Mouse (Mus musculus) MEL (cell line): ENCODE measurements around the gene Apobec2. TPM values are rescaled to one million over a fixed set of nuclear protein-coding genes. Genes with fewer than 3 reads are reported as not detected.

Experiments
- DNase-seq: peaks from one replicate; pipeline ENCODE4 v3.0.0; 2011; ENCODE audit warnings: low read depth, low spot score
- H3K27ac ChIP-seq: 2 replicates; pipeline ENCODE4 v1.5.1; 2012; ENCODE audit warnings: low read depth, mild to moderate bottlenecking, control low read depth, low read length, moderate library complexity; ENCODE audit not compliant: control insufficient read depth
- H3K27me3 ChIP-seq, 2 experiments: fragments of 150-350 bp in 1 of 2; sonication (generic) in 1 of 2; 2 replicates each; pipeline ENCODE4 v1.6.1; 2012; ENCODE audit warnings: low read length in 2 of 2, mild to moderate bottlenecking in 2 of 2, improper control_type of control experiment in 1 of 2, moderate library complexity in 1 of 2; ENCODE audit not compliant: insufficient read depth in 2 of 2, control insufficient read depth in 1 of 2
- H3K36me3 ChIP-seq, 2 experiments: 2 replicates each; pipeline ENCODE4 v1.6.1; 2012 to 2014; ENCODE audit warnings: low read length in 2 of 2, improper control_type of control experiment in 1 of 2, inconsistent platforms in 1 of 2, mild to moderate bottlenecking in 1 of 2; ENCODE audit not compliant: insufficient read depth in 2 of 2, control insufficient read depth in 1 of 2
- H3K4me1 ChIP-seq, 2 experiments: fragments of 150-350 bp in 1 of 2; sonication (generic) in 1 of 2; 2 replicates each; pipeline ENCODE4 v1.6.1; 2012; ENCODE audit warnings: low read length in 2 of 2, improper control_type of control experiment in 1 of 2, mild to moderate bottlenecking in 1 of 2; ENCODE audit not compliant: insufficient read depth in 2 of 2, control insufficient read depth in 1 of 2
- H3K4me3 ChIP-seq, 2 experiments: fragments of 150-350 bp in 1 of 2; sonication (generic) in 1 of 2; 2 replicates each; pipeline ENCODE4 v1.5.1; 2012; ENCODE audit warnings: low read depth in 2 of 2, low read length in 2 of 2, mild to moderate bottlenecking in 2 of 2, moderate library complexity in 2 of 2, control low read depth in 1 of 2, improper control_type of control experiment in 1 of 2; ENCODE audit not compliant: control insufficient read depth in 1 of 2, insufficient read depth in 1 of 2
- H3K79me2 ChIP-seq: 2 replicates; pipeline ENCODE4 v1.6.1; 2012; ENCODE audit warnings: mild to moderate bottlenecking, low read length, moderate library complexity; ENCODE audit not compliant: control insufficient read depth, poor library complexity, insufficient read depth
- H3K9ac ChIP-seq: 2 replicates; pipeline ENCODE4 v1.6.1; 2012; ENCODE audit warnings: low read depth, mild to moderate bottlenecking, control low read depth, low read length, moderate library complexity; ENCODE audit not compliant: control insufficient read depth, poor library complexity, severe bottlenecking
- H3K9me3 ChIP-seq: fragments of 150-350 bp; sonication (generic); replicated peaks from 2 replicates; pipeline ENCODE4 v1.6.1; 2012; ENCODE audit warnings: mild to moderate bottlenecking, low read length, improper control_type of control experiment, moderate library complexity; ENCODE audit not compliant: insufficient read depth
- BHLHE40 ChIP-seq: IDR thresholded peaks from 2 replicates; pipeline ENCODE4 v1.6.1; 2012; ENCODE audit warnings: low read depth, mild to moderate bottlenecking, inconsistent platforms, low read length, improper control_type of control experiment, borderline replicate concordance
- CHD2 ChIP-seq: IDR thresholded peaks from 2 replicates; pipeline ENCODE4 v1.6.1; 2011; ENCODE audit warnings: low read length, improper control_type of control experiment
- E2F4 ChIP-seq: IDR thresholded peaks from 2 replicates; pipeline ENCODE4 v1.6.1; 2011; ENCODE audit warnings: low read depth, low read length, improper control_type of control experiment, borderline replicate concordance
- ELF1 ChIP-seq: IDR thresholded peaks from 2 replicates; pipeline ENCODE4 v1.6.1; 2014; ENCODE audit warnings: low read depth, mild to moderate bottlenecking, inconsistent platforms, low read length, improper control_type of control experiment, moderate library complexity
- EP300 ChIP-seq, 2 experiments: IDR thresholded peaks; 2 replicates each; pipeline ENCODE4 v1.6.1; 2011; ENCODE audit warnings: improper control_type of control experiment in 2 of 2, low read length in 2 of 2, low read depth in 1 of 2, mild to moderate bottlenecking in 1 of 2
- GATA1 ChIP-seq: IDR thresholded peaks from 2 replicates; pipeline ENCODE4 v1.6.1; 2011; ENCODE audit warnings: low read depth, low read length, improper control_type of control experiment
- HCFC1 ChIP-seq: IDR thresholded peaks from 2 replicates; pipeline ENCODE4 v1.6.1; 2012; ENCODE audit warnings: low read depth, mild to moderate bottlenecking, inconsistent platforms, low read length, improper control_type of control experiment, moderate library complexity
- JUND ChIP-seq: IDR thresholded peaks from 2 replicates; pipeline ENCODE4 v1.6.1; 2011; ENCODE audit warnings: low read depth, mild to moderate bottlenecking, improper control_type of control experiment, low read length
- MAZ ChIP-seq: IDR thresholded peaks from 2 replicates; pipeline ENCODE4 v1.6.1; 2012; ENCODE audit warnings: low read depth, mild to moderate bottlenecking, inconsistent platforms, low read length, improper control_type of control experiment
- MEF2A ChIP-seq: IDR thresholded peaks from 2 replicates; pipeline ENCODE4 v1.6.1; 2014; ENCODE audit warnings: low read depth, mild to moderate bottlenecking, inconsistent platforms, low read length, improper control_type of control experiment; ENCODE audit not compliant: poor library complexity, insufficient replicate concordance, severe bottlenecking; ENCODE audit errors: extremely low read depth
- MXI1 ChIP-seq: IDR thresholded peaks from 2 replicates; pipeline ENCODE4 v1.6.1; 2011; ENCODE audit warnings: mild to moderate bottlenecking, low read depth, low read length, improper control_type of control experiment
- MYB ChIP-seq: IDR thresholded peaks from 2 replicates; pipeline ENCODE4 v1.6.1; 2011; ENCODE audit warnings: mild to moderate bottlenecking, low read depth, low read length, improper control_type of control experiment
- NELFE ChIP-seq: IDR thresholded peaks from 2 replicates; pipeline ENCODE4 v1.6.1; 2011; ENCODE audit warnings: low read depth, low read length, improper control_type of control experiment
- NRF1 ChIP-seq: IDR thresholded peaks from 2 replicates; pipeline ENCODE4 v1.6.1; 2014; ENCODE audit warnings: low read depth, mild to moderate bottlenecking, inconsistent platforms, low read length, improper control_type of control experiment, moderate library complexity; ENCODE audit not compliant: poor library complexity, insufficient read depth, severe bottlenecking
- POLR2A ChIP-seq, 2 experiments: IDR thresholded peaks; 2 replicates each; pipeline ENCODE4 v1.6.1; 2011 to 2012; ENCODE audit warnings: low read length in 2 of 2, mild to moderate bottlenecking in 2 of 2, control low read depth in 1 of 2, improper control_type of control experiment in 1 of 2, low read depth in 1 of 2, moderate library complexity in 1 of 2; ENCODE audit not compliant: control insufficient read depth in 1 of 2, insufficient read depth in 1 of 2, poor library complexity in 1 of 2
- POLR2AphosphoS5 ChIP-seq: IDR thresholded peaks from 2 replicates; pipeline ENCODE4 v1.6.1; 2012; ENCODE audit warnings: low read depth, borderline replicate concordance, mild to moderate bottlenecking, inconsistent platforms, low read length, moderate library complexity, mixed read lengths
- RAD21 ChIP-seq: IDR thresholded peaks from 2 replicates; pipeline ENCODE4 v1.6.1; 2011; ENCODE audit warnings: mild to moderate bottlenecking, low read depth, low read length, improper control_type of control experiment
- SIN3A ChIP-seq: IDR thresholded peaks from 2 replicates; pipeline ENCODE4 v1.6.1; 2012; ENCODE audit warnings: low read length, improper control_type of control experiment, inconsistent platforms
- SMC3 ChIP-seq: IDR thresholded peaks from 2 replicates; pipeline ENCODE4 v1.6.1; 2011; ENCODE audit warnings: low read depth, low read length, improper control_type of control experiment
- TAL1 ChIP-seq: IDR thresholded peaks from 2 replicates; pipeline ENCODE4 v1.6.1; 2012; ENCODE audit warnings: mild to moderate bottlenecking, inconsistent platforms, low read length, moderate library complexity, mixed read lengths
- TBP ChIP-seq: IDR thresholded peaks from 2 replicates; pipeline ENCODE4 v1.8.0; 2011; ENCODE audit warnings: low read depth, low read length, improper control_type of control experiment
- TCF12 ChIP-seq: IDR thresholded peaks from 2 replicates; pipeline ENCODE4 v1.6.1; 2014; ENCODE audit warnings: low read depth, mild to moderate bottlenecking, inconsistent platforms, low read length, improper control_type of control experiment, moderate library complexity
- UBTF ChIP-seq: IDR thresholded peaks from 2 replicates; pipeline ENCODE4 v1.6.1; 2012; ENCODE audit warnings: low read depth, mild to moderate bottlenecking, inconsistent platforms, low read length, improper control_type of control experiment, moderate library complexity, borderline replicate concordance; ENCODE audit not compliant: insufficient read depth
- USF1 ChIP-seq: IDR thresholded peaks from 2 replicates; pipeline ENCODE4 v1.6.1; 2014; ENCODE audit warnings: low read depth, mild to moderate bottlenecking, inconsistent platforms, low read length, improper control_type of control experiment, moderate library complexity
- USF2 ChIP-seq, 2 experiments: IDR thresholded peaks; 2 replicates each; pipeline ENCODE4 v1.6.1; 2011 to 2012; ENCODE audit warnings: improper control_type of control experiment in 2 of 2, low read length in 2 of 2, borderline replicate concordance in 1 of 2, inconsistent platforms in 1 of 2, low read depth in 1 of 2, mild to moderate bottlenecking in 1 of 2; ENCODE audit not compliant: insufficient read depth in 1 of 2
- ZC3H11A ChIP-seq: IDR thresholded peaks from 2 replicates; pipeline ENCODE4 v1.6.1; 2012; ENCODE audit warnings: low read depth, mild to moderate bottlenecking, inconsistent platforms, low read length, improper control_type of control experiment
- ZKSCAN1 ChIP-seq: IDR thresholded peaks from 2 replicates; pipeline ENCODE4 v1.6.1; 2012; ENCODE audit warnings: low read depth, mild to moderate bottlenecking, inconsistent platforms, low read length, improper control_type of control experiment, moderate library complexity
- ZNF384 ChIP-seq: IDR thresholded peaks from 2 replicates; pipeline ENCODE4 v1.6.1; 2012; ENCODE audit warnings: low read depth, mild to moderate bottlenecking, inconsistent platforms, low read length, improper control_type of control experiment
- polyA plus RNA-seq, 2 experiments: library from polyadenylated mRNA; stranded (reverse) in 1 of 2; unstranded in 1 of 2; fragments of >175 nt in 1 of 2; fragments of >200 nt in 1 of 2; gene quantifications; 2 replicates each; pipeline versions ENCODE4 v1.2.1 to v1.2.4; 2012; ENCODE audit warnings: low replicate concordance in 2 of 2, low read depth in 1 of 2; ENCODE audit not compliant: insufficient read length in 2 of 2, insufficient read depth in 1 of 2, missing spikeins in 1 of 2
- total RNA-seq: library from RNA; depleted of rRNA; stranded (reverse); fragments of 300-350 nt; gene quantifications from 2 replicates; pipeline ENCODE4 v1.2.3, GENCODE M21; 2012

The Apobec2 gene
- total and polyA plus RNA-seq, 3 experiments = 0.19 to 0.42 TPM; not detected in 1

DNA sequence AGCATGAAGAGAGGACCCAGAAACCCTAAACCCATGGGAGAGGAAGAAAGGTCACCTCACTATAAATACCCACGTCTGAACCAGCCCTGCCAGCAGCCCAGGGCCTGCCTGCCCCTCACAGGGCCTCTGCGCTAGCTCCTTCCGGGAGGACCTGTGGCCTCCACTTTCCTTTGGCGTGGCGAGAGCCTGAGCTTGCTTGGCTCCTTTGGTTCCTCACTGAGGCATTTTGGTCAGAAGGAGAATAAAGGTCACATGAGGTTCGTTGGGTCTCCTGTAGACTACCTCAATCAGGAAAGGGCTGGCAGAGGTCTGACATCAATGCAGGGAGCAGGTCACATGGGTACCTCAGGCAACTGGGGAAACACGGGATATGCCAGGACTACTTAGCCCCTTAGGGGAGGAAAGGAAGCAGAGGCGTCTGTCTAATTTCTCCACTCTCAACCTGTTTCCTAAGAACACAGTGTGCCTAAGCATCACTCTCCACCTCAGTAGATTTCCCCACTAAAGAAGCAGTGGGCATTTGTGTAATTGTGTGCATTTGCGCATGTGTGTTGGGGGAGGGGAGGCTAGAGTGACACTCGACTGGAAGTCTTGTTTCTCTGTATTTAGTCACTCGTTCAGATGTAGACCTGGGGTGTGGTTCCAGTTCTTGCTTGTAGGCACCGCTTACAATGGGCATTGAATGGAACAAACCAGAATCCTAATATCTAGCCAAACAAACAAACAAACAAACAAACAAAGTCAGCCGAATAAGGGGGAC lies 5.6 kb downstream of the Apobec2 start:
- no peaks in the 10 kb centered on the region for H3K27me3 ChIP-seq
- no peak for DNase-seq
- TF ChIP-seq HCFC1 (no peak), NELFE (no peak), JUND (no peak), RAD21 (no peak), ELF1 (no peak), BHLHE40 (no peak), TAL1 (no peak), TBP (no peak), UBTF (no peak), POLR2A (IDR thresholded peaks at IDR 0.05; ENCODE audit: control insufficient read depth in 1 of 2, insufficient read depth in 1 of 2, low read depth in 1 of 2, low read length in 2 of 2, poor library complexity in 1 of 2) (no peak), ZNF384 (no peak), TCF12 (no peak), MXI1 (no peak), EP300 (IDR thresholded peaks at IDR 0.05; ENCODE audit: low read depth in 1 of 2, low read length in 2 of 2) (no peak), ZC3H11A (no peak), CHD2 (no peak), USF2 (IDR thresholded peaks at IDR 0.05; ENCODE audit: borderline replicate concordance in 1 of 2, insufficient read depth in 1 of 2, low read depth in 1 of 2, low read length in 2 of 2) (no peak), GATA1 (no peak)
- TF ChIP-seq, all 39 proteins: peak for 0
- H3K79me2 ChIP-seq = no peaks in the 10 kb centered on the region
- no peak overlapping the region for H3K27ac ChIP-seq
- peaks cover 7 to 15% of the 10 kb centered on the region in 2 experiments for H3K4me1 ChIP-seq
- no peak overlapping the region for H3K4me3 ChIP-seq
- no peaks in the 10 kb centered on the region for H3K9me3 ChIP-seq
- H3K36me3 ChIP-seq = peaks cover 0 to 4% of the 10 kb centered on the region in 2 experiments; a peak in 2 of 4 replicates
- no peak overlapping the region for H3K9ac ChIP-seq

DNA sequence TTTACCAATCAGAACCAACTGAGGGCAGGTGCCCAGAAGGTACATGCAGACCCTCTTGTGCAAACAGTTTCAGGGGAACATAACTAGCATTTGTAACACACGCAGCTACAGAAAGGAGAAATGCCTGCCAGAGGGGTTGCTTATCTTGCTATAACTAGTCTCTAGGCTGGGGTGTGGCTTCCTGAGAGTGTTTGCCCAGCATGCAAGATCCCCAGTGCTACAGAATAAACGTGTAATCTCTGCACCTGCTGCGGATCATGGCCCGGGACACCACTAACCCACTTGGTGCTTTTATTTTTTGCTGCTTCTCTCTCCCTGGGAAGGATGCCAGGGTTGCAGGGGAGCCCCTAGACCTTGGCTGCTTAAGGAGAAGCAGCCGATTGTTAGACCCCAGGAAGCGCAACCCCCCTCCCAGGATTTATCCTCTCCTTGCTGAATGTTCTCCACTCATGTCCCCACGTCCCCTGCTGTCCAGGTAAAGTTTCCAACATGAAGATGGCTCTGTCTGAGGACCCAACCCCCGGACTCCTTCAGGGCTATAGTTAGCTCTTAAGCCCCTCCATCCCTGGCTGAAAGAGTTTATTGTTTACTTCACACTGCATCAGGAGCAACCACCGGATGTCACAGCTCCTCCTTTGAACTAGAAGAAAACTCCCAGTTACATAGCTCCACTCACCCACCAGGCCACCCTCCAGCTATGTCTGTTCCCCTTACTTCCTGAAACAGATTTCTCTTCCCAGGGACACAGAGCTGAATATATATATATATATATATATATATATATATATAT lies 6.7 kb downstream of the Apobec2 start:
- Histone ChIP-seq H3K79me2 (no peaks in the 10 kb centered on the region), H3K9me3 (no peaks in the 10 kb centered on the region), H3K27me3 (no peaks in the 10 kb centered on the region), H3K36me3 (peaks cover 0 to 4% of the 10 kb centered on the region in 2 experiments; a peak in 2 of 4 replicates), H3K9ac (no peak overlapping the region), H3K27ac (peak overlapping the region; percentile 67), H3K4me1 (peaks cover 7 to 15% of the 10 kb centered on the region in 2 experiments), H3K4me3 (peak overlapping the region in 1 of 2 experiments; percentile 32; a peak in 1 of 4 replicates)
- peak; percentile 92 for DNase-seq
- TF ChIP-seq SMC3 = no peak
- TF ChIP-seq NRF1 = no peak
- TF ChIP-seq MEF2A = no peak
- peak; percentile 77 for TF ChIP-seq SIN3A
- peak; percentile 83 for TF ChIP-seq TCF12
- TF ChIP-seq MYB = no peak
- TF ChIP-seq ZKSCAN1 = no peak
- peak; percentile 31; the same call in 1 of the 2 replicates for TF ChIP-seq MAZ
- no peak for TF ChIP-seq UBTF
- TF ChIP-seq GATA1 = peak; percentile 89
- TF ChIP-seq TBP = 0 out of 2 replicates have a peak, but pooled peaks have one; percentile 26
- TF ChIP-seq E2F4 = no peak
- TF ChIP-seq HCFC1 = no peak
- no peak for TF ChIP-seq POLR2AphosphoS5
- TF ChIP-seq MXI1 = peak; percentile 78; the same call in 1 of the 2 replicates
- TF ChIP-seq USF1 = no peak
